Mouse (Mus musculus): ENCODE results near the gene Adcy5.
A peak's percentile ranks its signal among the peaks of the same experiment; 100 is the strongest.

Gene Adcy5

GRCm38 (mm10) chr16:35205681-35206080 is 51.0 kb downstream of the Adcy5 start:
- peak; percentile 35 for DNase-seq (ENCODE audit: low read depth, low spot score)

GRCm38 (mm10) chr16:35206426-35206825 is 51.7 kb downstream of the Adcy5 start:
- no peak for DNase-seq (ENCODE audit: low read depth, low spot score)

- DNase-seq (ENCODE audit: low read depth, low spot score), result no peak
Measured at GRCm38 (mm10) chr16:35208796-35209195, 54.1 kb downstream of the Adcy5 start.

- DNase-seq (ENCODE audit: low read depth, low spot score), result no peak
Measured at GRCm38 (mm10) chr16:35209753-35210152, 55.1 kb downstream of the Adcy5 start.

- no peak for DNase-seq (ENCODE audit: low read depth, low spot score)
Measured at GRCm38 (mm10) chr16:35215047-35215446, 60.4 kb downstream of the Adcy5 start.

- DNase-seq (ENCODE audit: low read depth, low spot score), result no peak
Measured at GRCm38 (mm10) chr16:35215498-35215897, 60.8 kb downstream of the Adcy5 start.

GRCm38 (mm10) chr16:35216826-35217491 is 62.3 kb downstream of the Adcy5 start:
- no peak for DNase-seq (ENCODE audit: low read depth, low spot score)

DNA sequence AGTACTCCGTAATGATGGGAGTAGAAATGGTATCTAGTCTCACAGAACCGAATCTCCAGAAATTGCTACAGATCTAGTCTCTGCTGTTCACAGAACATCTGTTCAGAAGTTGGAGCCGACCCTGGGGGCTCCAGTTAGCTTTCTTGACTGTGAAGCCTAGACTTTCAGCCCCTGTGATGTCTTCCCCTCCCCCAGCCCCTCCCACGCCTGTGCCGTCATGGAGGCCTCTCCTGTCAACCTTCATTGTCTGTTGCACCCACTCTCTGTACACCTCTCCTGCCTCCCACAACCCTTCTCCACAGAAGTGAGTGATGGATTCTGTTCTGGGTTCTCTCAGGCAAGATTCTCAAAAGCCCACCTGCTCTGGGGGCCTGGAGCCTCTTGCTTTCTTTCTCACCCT is 65.7 kb downstream of the Adcy5 start:
- DNase-seq (ENCODE audit: low read depth, low spot score), result no peak

DNA sequence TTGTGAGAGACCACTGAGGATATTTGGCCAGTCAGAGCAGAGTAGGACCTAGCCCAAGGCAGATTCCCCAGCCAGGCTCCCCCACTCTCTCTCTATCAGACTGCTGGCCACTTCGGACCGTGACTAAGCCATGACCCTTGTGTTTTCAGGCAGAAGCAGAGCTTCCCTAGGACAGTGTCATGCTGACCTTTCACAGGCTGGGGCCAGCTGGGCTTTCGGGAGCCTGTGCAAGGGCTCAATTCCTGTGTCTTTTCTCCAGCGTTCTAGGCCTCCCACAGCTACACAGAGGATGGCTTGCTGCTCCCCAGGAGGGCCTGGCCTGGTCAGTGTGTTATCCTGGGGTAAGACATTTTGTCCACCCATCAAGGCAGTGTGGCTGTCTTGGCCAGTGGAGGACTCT is 66.9 kb downstream of the Adcy5 start:
- no peak for DNase-seq (ENCODE audit: low read depth, low spot score)

DNA sequence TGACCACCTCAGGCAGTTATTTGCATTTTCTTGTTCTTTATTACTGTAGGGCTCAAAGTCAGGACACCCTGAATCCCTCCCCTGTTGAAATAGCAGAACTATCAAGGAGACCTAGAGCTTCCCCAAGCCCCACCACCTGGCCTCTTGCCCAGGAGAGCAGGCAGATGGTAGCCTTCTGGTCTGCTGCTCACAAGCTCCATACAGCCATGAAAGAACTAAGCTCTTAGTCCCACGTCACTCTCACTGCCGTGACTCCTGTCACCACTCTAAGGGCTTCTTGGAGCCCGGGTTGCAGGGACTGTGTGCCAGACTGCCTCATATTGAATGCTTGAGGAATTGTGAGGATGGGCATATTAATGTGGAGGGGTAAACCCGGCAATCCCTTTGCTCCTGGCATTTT is 69.3 kb downstream of the Adcy5 start:
- DNase-seq (ENCODE audit: low read depth, low spot score), result no peak

DNA sequence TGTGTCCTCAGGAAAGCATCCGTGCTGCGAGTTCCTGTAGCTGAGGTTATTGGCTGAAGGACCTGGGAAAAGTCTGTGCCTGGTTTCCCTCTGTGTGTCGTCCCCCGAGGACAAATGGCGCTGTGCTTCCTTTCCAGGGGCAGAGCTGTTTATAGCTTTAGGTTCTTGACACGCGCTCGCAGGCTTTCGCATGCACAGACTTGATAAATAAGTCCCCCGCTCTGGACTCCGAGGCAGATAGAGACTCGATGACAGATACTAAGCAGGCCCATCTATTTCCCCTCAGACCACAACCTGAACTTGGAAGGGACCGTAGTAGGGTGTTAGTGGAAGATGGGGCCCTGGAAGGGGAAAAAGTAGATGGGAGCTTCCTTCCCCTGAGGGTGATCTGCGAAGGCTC is 70.0 kb downstream of the Adcy5 start:
- no peak for DNase-seq (ENCODE audit: low read depth, low spot score)

GRCm38 (mm10) chr16:35229582-35229981 is 74.9 kb downstream of the Adcy5 start:
- DNase-seq (ENCODE audit: low read depth, low spot score), result no peak

- no peak for DNase-seq (ENCODE audit: low read depth, low spot score)
Measured at GRCm38 (mm10) chr16:35232153-35232750, 77.6 kb downstream of the Adcy5 start.

GRCm38 (mm10) chr16:35233329-35233728 is 78.7 kb downstream of the Adcy5 start:
- no peak for DNase-seq (ENCODE audit: low read depth, low spot score)

GRCm38 (mm10) chr16:35237091-35237490 is 82.4 kb downstream of the Adcy5 start:
- no peak for DNase-seq (ENCODE audit: low read depth, low spot score)

GRCm38 (mm10) chr16:35239318-35239965 is 84.8 kb downstream of the Adcy5 start:
- no peak for DNase-seq (ENCODE audit: low read depth, low spot score)

GRCm38 (mm10) chr16:35239966-35240730 is 85.5 kb downstream of the Adcy5 start:
- no peak for DNase-seq (ENCODE audit: low read depth, low spot score)

GRCm38 (mm10) chr16:35247364-35247763 is 92.7 kb downstream of the Adcy5 start:
- DNase-seq (ENCODE audit: low read depth, low spot score), result no peak

GRCm38 (mm10) chr16:35248825-35249224 is 94.1 kb downstream of the Adcy5 start:
- DNase-seq (ENCODE audit: low read depth, low spot score), result no peak

- DNase-seq (ENCODE audit: low read depth, low spot score), result no peak
Measured at GRCm38 (mm10) chr16:35249763-35250162, 95.1 kb downstream of the Adcy5 start.

GRCm38 (mm10) chr16:35251690-35252089 is 97.0 kb downstream of the Adcy5 start:
- no peak for DNase-seq (ENCODE audit: low read depth, low spot score)

DNA sequence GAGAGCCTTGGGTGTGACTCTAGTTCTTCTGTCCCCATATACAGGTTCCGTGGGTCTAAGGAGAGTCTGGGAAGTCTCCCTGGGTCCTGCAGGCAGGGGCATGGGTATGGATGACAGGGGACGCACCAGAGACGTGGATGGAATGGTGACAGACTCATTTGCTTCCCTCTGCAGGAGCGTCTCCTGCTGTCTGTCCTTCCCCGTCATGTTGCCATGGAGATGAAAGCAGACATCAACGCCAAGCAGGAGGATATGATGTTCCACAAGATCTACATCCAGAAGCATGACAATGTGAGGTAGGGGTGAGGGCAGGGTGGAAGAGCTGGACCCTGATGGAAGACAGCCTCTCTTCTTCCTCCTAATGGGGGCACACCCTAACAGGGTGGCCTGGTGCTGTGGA is 98.3 kb downstream of the Adcy5 start:
- DNase-seq (ENCODE audit: low read depth, low spot score), result no peak
